Mouse (Mus musculus) monocyte, adult 2 months (primary cell): ENCODE measurements at regions not wholly inside any gene's neighbourhood (a gene's known extent, or its start where the extent isn't known, plus 50 kb on each side); places are given as distances from the start of the nearest gene placed in this dataset.

Source experiments
- DNase-seq, 2 experiments: peaks; one replicate each; pipeline ENCODE4 v3.0.0; 2022; ENCODE audit warnings: low spot score in 2 of 2, low read depth in 1 of 2

DNA sequence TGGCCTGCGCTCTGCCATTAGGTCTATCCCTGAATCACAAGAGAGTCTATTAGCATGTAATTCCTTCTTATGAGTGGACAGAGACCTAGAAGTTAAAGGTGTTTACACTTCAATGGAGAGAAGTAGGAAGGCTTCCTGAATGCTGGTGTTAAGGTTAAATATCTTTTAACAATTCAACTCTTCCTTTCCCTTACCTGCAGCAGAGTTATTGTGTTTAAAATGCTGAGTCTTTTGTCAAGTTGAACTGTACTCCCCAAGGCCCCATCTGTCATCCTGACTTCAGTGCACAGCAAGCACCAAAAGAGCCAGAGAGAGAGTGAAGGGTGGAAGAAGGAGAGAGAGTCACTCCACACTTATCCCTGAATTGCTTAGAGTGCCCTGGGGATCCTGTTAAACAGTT is 451.6 kb downstream of the Psat1 start:
- no peak for DNase-seq

GRCm38 (mm10) chr19:15487576-15487975 is 459.6 kb downstream of the Psat1 start:
- DNase-seq: no peak

- no peak for DNase-seq
These were observed 465.5 kb downstream of the Psat1 start for GRCm38 (mm10) chr19:15481605-15482004.

DNA sequence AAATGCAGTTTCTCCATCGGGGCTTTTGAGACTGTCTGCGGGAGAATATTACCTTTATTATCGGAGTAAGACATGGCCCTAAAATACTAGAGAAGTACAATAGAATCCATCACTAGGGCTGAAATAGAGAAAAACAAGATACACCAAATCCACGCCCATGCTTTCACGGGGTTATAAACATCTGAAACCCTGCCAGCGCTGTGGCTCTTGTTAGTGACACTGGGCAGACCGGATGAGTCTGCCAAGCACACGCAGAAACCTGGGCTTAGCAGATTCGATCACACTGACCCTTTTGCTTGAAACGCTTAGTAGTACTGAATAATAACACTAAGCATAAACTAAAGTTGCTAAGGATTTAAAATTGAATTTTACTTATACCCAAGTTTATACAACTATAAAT is 477.6 kb downstream of the Psat1 start:
- DNase-seq: no peak

GRCm38 (mm10) chr19:15466713-15467112 is 480.4 kb downstream of the Psat1 start:
- DNase-seq: no peak

DNA sequence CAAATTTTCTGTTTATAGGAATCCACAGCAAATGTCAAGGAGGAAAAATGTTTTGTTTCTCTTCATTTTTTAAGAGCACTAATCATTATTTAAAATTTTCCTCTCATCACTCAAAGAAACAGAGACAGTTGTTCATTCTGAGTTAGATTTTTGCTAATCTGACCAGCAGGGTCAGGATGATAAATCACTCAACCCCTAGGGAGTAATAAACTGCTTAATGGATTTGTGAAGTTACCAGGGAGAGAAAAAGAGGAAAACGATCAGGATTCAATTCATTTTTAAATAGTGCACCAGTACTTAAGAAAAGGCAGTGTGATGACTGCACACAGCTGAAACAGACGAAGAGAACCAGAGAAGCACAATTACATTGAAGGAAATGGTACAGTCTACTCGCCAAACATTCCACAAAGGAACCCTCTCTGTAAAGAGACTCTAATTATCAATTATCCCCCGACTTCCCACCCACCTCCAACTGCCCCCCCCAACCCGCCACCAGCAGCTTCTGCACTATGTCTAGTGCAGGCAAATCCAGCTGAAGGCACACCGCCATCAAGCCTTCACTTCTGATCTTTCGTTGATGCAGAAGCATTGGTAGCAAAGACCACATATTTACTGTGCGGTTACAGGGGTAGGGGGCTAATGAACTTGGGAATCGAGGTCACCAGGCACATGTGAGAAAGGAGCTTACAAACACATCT is 481.9 kb downstream of the Psat1 start:
- no peak for DNase-seq

DNA sequence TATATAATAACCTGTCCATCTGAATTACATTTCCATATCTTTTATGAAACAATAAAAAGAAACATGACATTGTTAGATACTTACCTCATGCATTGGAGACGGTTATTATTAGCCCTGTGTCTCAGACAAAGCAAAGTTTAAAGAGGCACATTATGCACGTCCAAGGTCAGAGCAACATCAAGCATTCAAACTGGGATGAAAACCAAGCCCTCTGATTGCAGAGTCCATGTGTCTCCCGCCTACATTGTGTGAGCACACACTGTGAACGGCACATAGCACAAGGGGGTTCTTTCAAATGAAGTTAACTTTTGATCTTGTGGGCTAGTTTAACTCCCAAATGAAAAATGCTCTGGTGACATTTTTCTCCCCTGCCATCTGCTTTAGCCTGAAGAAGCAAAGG is 489.3 kb downstream of the Psat1 start:
- DNase-seq: no peak

DNA sequence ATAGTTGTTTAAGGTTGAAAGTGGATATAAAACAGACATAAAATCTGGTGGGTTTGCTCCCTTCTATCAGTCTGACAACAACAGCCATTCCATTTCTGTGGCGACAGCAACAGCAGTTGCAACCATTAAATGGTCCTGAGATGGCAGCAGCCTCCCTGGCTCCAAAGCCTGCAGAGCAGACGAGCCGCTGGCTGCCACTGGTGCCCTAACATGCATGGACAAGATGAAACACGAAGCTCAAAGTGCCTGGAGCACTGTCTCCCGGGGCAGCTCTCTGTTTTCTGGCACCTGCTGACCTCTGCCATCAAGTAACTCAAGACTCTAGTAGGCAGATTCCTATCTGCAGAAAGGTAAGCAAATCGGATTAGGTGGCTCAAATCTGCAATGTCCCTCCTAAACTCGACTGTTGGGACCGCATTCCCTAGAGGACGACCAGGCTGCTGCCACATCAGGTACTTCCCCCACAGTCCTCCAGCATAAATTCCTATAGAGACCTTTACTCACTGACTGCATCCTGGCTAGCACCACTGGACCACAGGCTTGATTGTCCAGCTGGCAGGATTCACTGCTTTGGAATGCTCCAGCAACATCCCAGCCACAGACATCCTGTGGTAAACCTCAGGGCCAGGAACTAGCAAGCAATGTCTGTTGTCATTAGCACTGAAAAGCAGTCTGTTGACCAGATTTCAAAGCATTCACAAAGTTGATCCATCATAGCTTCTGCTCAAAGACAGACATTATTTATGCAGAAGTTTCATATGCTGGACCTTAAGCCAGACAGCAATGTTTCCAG is 490.0 kb downstream of the Psat1 start:
- no peak for DNase-seq

DNA sequence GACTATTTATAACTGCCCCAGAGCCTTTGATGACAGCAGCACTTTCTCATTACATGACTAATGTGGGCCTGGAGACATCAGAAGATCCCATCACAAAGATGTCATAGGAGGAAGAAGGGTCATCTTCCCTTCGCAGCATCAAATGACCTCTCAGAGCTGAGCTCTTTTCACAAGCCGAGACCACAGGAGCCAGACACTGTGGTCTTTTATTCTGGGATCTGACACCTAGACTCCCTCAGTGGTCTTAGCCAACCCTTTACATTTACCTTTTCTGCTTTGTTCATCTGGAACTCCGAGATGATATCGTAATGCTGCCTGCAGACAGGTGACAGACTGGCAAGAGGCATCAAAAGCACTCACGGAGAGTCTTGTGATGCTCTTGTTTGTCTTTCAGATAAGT is 498.1 kb downstream of the Psat1 start:
- DNase-seq: no peak

DNA sequence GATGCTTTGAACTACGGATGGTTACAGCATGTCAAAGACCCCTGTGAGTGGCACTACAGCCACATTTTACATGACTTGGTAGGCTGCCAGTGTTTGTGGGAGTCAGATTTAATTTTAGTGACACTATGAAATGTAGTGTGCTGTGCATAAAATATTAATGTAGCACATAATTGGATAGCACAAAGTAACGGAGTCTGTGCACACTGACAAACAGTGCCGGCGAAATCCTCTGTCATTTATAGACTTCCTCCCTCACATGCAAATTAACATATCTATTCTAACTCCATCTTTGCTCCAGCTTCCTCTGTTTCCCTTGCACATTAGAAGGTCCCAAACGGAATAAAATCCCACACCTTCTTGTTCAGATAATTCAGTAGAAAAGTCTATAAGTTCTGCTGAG is 515.3 kb downstream of the Psat1 start:
- DNase-seq: no peak

DNA sequence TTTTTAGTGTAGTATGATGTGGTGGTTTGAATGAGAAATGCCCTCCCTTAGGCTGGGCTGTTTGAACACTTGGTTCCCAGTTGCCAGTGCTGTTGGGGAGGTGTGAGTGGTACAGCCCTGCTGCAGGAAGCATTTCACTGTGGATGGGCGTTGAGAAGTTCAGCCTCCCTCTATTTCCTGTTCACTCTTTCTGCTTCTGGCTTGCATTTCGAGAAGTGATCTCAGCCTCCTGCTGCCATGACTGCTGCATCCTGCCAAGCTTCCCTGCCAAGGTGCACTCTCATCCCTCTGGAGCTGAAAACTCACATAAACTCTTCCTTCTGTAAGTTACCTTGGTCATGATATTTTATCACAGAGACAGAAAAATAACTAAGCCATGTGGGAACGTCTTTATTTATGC is 525.8 kb downstream of the Psat1 start:
- DNase-seq: no peak

DNA sequence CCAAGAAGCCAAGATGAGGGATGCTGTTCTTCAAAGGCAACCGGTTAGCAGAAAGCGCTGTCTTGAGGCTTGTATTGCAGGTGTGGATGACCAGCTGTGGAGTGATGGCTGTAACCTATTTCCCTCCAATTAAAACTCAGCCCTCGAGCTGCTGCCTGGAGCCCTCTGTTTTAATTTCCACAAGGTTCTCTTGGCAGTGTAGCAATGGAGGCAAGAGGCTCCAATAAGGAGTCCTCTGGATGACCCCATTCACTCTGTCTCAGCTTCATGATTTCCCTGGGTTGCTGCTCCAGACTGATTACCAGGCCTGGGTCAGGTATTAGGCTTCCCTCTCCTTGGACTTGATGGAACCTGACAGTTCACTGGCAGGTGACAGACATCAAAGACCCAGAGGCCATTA is 548.5 kb downstream of the Psat1 start:
- DNase-seq: no peak

DNA sequence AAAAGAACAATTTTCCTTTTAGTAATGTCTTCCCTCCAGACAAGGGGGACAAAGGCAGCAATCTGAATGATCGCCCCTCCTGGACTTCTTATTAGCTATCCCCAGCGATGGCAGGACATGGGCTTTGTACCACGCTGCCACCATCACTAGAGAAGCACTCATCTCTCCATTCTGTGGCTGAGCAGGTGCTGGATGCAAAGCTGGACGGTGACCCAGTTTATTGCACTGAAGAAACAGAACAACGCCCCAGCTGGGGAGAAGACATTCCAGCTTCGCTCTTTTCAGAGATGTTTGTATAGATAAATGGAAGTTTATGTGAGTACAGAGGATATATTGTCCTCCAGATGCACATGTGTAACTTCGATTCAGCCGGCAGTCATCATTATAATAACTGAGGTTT is 575.5 kb downstream of the Psat1 start:
- DNase-seq: no peak

GRCm38 (mm10) chr19:15366951-15367350 is 580.2 kb downstream of the Psat1 start:
- DNase-seq: no peak

- DNase-seq: no peak
These were observed 590.0 kb downstream of the Psat1 start for GRCm38 (mm10) chr19:15357181-15357580.

- DNase-seq: no peak
These were observed 598.8 kb downstream of the Psat1 start for GRCm38 (mm10) chr19:15348356-15348755.

GRCm38 (mm10) chr19:15342229-15342628 is 604.9 kb downstream of the Psat1 start:
- no peak for DNase-seq

DNA sequence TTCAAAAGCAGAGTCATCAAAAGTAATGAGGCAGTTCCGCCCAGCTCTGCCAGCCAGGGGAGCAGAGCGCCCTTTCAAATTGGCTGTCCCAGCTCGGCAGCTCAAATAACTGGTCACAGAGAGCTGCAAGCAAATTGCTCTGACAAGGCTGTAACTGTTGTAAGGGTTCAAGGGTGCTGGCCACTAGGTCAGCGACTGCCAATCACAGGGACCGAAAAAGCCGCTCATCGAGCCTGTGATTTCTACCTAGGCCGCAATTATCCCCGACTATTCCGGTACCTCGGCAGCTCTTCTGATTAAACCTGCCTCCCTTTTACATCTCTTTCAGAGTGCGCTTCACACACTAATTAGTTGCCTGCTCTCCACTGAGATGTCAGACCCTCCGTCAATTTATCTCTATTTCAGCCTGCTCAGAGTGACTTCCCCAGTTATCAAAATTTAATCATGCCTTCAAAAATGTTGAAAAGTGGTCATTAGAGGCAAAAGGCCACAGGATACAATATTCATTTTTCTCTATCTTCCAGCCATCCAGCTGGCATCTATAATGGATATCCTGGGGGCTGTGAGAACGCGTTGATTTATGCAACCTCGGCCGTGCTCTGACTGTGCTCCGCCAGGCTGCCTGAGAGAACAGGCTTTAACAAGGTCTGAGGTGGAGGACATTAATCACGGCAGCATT is 606.7 kb downstream of the Psat1 start:
- DNase-seq: no peak

GRCm38 (mm10) chr19:15339979-15340304 is 607.2 kb downstream of the Psat1 start:
- DNase-seq: no peak

DNA sequence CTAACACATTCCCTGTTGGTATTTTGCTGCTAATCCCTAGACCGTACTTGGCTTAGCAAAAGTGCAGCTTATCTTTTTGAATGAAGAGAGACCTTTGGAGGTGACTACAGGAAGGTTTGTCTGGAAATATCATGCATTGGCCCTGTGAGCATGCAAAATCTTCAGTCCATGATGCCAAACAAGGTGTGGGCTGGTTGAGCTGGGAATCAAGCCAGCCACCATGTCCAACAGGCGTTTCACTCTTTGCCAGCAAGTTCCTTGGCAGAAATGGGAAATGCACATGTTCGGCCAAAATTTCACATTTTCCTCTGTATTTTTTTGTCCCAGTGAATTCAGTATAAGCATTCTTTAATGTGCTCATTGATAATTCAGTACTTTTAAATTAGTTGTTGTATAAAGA is 617.0 kb downstream of the Psat1 start:
- DNase-seq: no peak

GRCm38 (mm10) chr19:15299474-15299873 is 647.7 kb downstream of the Psat1 start:
- DNase-seq: no peak

- no peak for DNase-seq
These were observed 662.1 kb downstream of the Psat1 start for GRCm38 (mm10) chr19:15285016-15285415.
